Mouse (Mus musculus) bone marrow, adult 2 months (tissue): Measurements from ENCODE around the gene Col5a3.

Experiments used
- CTCF ChIP-seq: fragments of 200-500 bp; IDR thresholded peaks from 2 replicates; pipeline ENCODE4 v1.5.1; 2011; ENCODE audit warnings: low read length, control low read depth; ENCODE audit not compliant: control insufficient read depth, insufficient read depth
- POLR2A ChIP-seq: fragments of 200-500 bp; IDR thresholded peaks from 2 replicates; pipeline ENCODE4 v1.6.1; 2011; ENCODE audit warnings: low read depth, mild to moderate bottlenecking, control low read depth, low read length, borderline replicate concordance; ENCODE audit not compliant: control insufficient read depth

- no peak for TF ChIP-seq CTCF
- TF ChIP-seq POLR2A: no peak
Observed at GRCm38 (mm10) chr9:20749213-20749612, 65.7 kb downstream of the Col5a3 start.
